Mouse (Mus musculus) midbrain, embryonic 16.5 days (tissue): ENCODE measurements around the gene Cntn4. TPM values are rescaled to one million over a fixed set of nuclear protein-coding genes. Genes with fewer than 3 reads are reported as not detected.

Source experiments
- ATAC-seq: fragments of 200-750 bp; cut with Nextera tagmentation; 2 replicates; pipeline ENCODE4 v1.8.0; 2017; ENCODE audit warnings: moderate TSS enrichment
- H3K27ac ChIP-seq: fragments of 300-500 bp; sonication (generic); 2 replicates; pipeline ENCODE4 v1.5.1; 2014; ENCODE audit warnings: mild to moderate bottlenecking, low read length, mixed read lengths
- H3K27me3 ChIP-seq: fragments of 300-500 bp; sonication (generic); 2 replicates; pipeline ENCODE4 v1.6.1; 2014; ENCODE audit warnings: low read depth, low read length, mixed read lengths; ENCODE audit not compliant: control insufficient read depth, insufficient read depth
- H3K36me3 ChIP-seq: fragments of 300-500 bp; sonication (generic); 2 replicates; pipeline ENCODE4 v1.6.1; 2014; ENCODE audit warnings: mild to moderate bottlenecking, low read length, moderate library complexity, mixed read lengths; ENCODE audit not compliant: control insufficient read depth, insufficient read depth
- H3K4me1 ChIP-seq: fragments of 300-500 bp; sonication (generic); 2 replicates; pipeline ENCODE4 v1.6.1; 2014; ENCODE audit warnings: mild to moderate bottlenecking, low read length, mixed read lengths; ENCODE audit not compliant: control insufficient read depth, insufficient read depth
- H3K4me2 ChIP-seq: fragments of 300-500 bp; sonication (generic); 2 replicates; pipeline ENCODE4 v1.6.1; 2014; ENCODE audit warnings: mild to moderate bottlenecking, low read length, mixed read lengths
- H3K4me3 ChIP-seq: fragments of 300-500 bp; sonication (generic); 2 replicates; pipeline ENCODE4 v1.5.1; 2014; ENCODE audit warnings: low read depth, mild to moderate bottlenecking, low read length, moderate library complexity, mixed read lengths
- H3K9ac ChIP-seq: fragments of 300-500 bp; sonication (generic); 2 replicates; pipeline ENCODE4 v1.6.1; 2014; ENCODE audit warnings: low read depth, low read length, mixed read lengths
- H3K9me3 ChIP-seq: fragments of 300-500 bp; sonication (generic); replicated peaks from 2 replicates; pipeline ENCODE4 v1.6.1; 2014; ENCODE audit warnings: mild to moderate bottlenecking, low read length, mixed read lengths; ENCODE audit not compliant: control insufficient read depth, poor library complexity, severe bottlenecking
- WGBS: fragments of 180-500 bp; shearing (Covaris S2); extraction: QIAGEN DNeasy Blood & Tissue Kit; methylation state at CpG from one replicate; pipeline ENCODE4 v1.1.7; 2014; 5-methylcytosine and 5-hydroxymethylcytosine counted together
- polyA plus RNA-seq: library from polyadenylated mRNA; unstranded; fragments of >200 nt; fragmentation: Nextera tagmentation; extraction: Ambion mirVana; gene quantifications from 2 replicates; pipeline ENCODE4 v1.2.1, GENCODE M21; 2015

Gene Cntn4
- polyA plus RNA-seq, 1 experiment from 2014 or later: 31.3 TPM

- Histone ChIP-seq H3K9me3 (no peaks in the 10 kb centered on the region), H3K27me3 (no peaks in the 10 kb centered on the region), H3K36me3 (no peaks in the 10 kb centered on the region), H3K9ac (no peak overlapping the region), H3K4me1 (no peaks in the 10 kb centered on the region), H3K4me2 (no peak overlapping the region), H3K4me3 (no peak overlapping the region), H3K27ac (no peak overlapping the region)
- ATAC-seq: peak; percentile 66
- WGBS: 83% methylated on average over 3 of the region's 3 CpGs
Observed at GRCm38 (mm10) chr6:106155362-106155761, 477.9 kb downstream of the Cntn4 start.

- Histone ChIP-seq H3K27ac (no peak overlapping the region), H3K4me1 (peaks cover 6% of the 10 kb centered on the region; the same call in 1 of the 2 replicates), H3K27me3 (no peaks in the 10 kb centered on the region), H3K4me3 (no peak overlapping the region), H3K9me3 (no peaks in the 10 kb centered on the region), H3K36me3 (no peaks in the 10 kb centered on the region), H3K9ac (no peak overlapping the region), H3K4me2 (no peak overlapping the region)
- WGBS: 88% methylated on average over 5 of the region's 5 CpGs
- ATAC-seq: no peak
Observed at GRCm38 (mm10) chr6:106177546-106177945, 500.1 kb downstream of the Cntn4 start.

GRCm38 (mm10) chr6:106181596-106181995 is 504.1 kb downstream of the Cntn4 start:
- H3K27me3 ChIP-seq: no peaks in the 10 kb centered on the region
- no peak overlapping the region for H3K9ac ChIP-seq
- no peak overlapping the region for H3K4me3 ChIP-seq
- no peaks in the 10 kb centered on the region for H3K9me3 ChIP-seq
- no peaks in the 10 kb centered on the region for H3K36me3 ChIP-seq
- H3K27ac ChIP-seq: no peak overlapping the region
- no peak overlapping the region for H3K4me2 ChIP-seq
- WGBS: 51% methylated on average over 2 of the region's 2 CpGs
- ATAC-seq: peak; percentile 60
- peaks cover 6% of the 10 kb centered on the region; the same call in 1 of the 2 replicates for H3K4me1 ChIP-seq

- Histone ChIP-seq H3K4me3 (no peak overlapping the region), H3K27ac (no peak overlapping the region), H3K36me3 (no peaks in the 10 kb centered on the region), H3K9me3 (no peaks in the 10 kb centered on the region), H3K9ac (no peak overlapping the region), H3K4me2 (no peak overlapping the region), H3K27me3 (no peaks in the 10 kb centered on the region), H3K4me1 (no peaks in the 10 kb centered on the region)
- no peak for ATAC-seq
- 84% methylated on average over 1 of the region's 1 CpGs for WGBS
Observed at GRCm38 (mm10) chr6:106200974-106201373, 523.5 kb downstream of the Cntn4 start.

- no peak for ATAC-seq
- Histone ChIP-seq H3K9me3 (no peaks in the 10 kb centered on the region), H3K27ac (no peak overlapping the region), H3K4me2 (no peak overlapping the region), H3K4me3 (no peak overlapping the region), H3K9ac (no peak overlapping the region), H3K4me1 (no peaks in the 10 kb centered on the region), H3K36me3 (no peaks in the 10 kb centered on the region), H3K27me3 (no peaks in the 10 kb centered on the region)
Observed at GRCm38 (mm10) chr6:106207401-106207800, 529.9 kb downstream of the Cntn4 start.

- Histone ChIP-seq H3K4me1 (no peaks in the 10 kb centered on the region), H3K27me3 (no peaks in the 10 kb centered on the region), H3K4me2 (no peak overlapping the region), H3K9ac (no peak overlapping the region), H3K4me3 (no peak overlapping the region), H3K9me3 (no peaks in the 10 kb centered on the region), H3K27ac (no peak overlapping the region), H3K36me3 (no peaks in the 10 kb centered on the region)
- ATAC-seq: no peak
- WGBS: 91% methylated on average over 4 of the region's 4 CpGs
Observed at GRCm38 (mm10) chr6:106213071-106213470, 535.6 kb downstream of the Cntn4 start.

GRCm38 (mm10) chr6:106237046-106237948 is 559.8 kb downstream of the Cntn4 start:
- H3K9me3 ChIP-seq: no peaks in the 10 kb centered on the region
- peak; percentile 28; the same call in 1 of the 2 replicates for ATAC-seq
- H3K9ac ChIP-seq: no peak overlapping the region
- H3K27me3 ChIP-seq: no peaks in the 10 kb centered on the region
- H3K4me3 ChIP-seq: no peak overlapping the region
- 52% methylated on average over 12 of the region's 12 CpGs for WGBS
- 0 out of 2 replicates have a peak, but pooled peaks cover 2% of the 10 kb centered on the region for H3K4me1 ChIP-seq
- no peak overlapping the region for H3K27ac ChIP-seq
- H3K36me3 ChIP-seq: no peaks in the 10 kb centered on the region
- no peak overlapping the region for H3K4me2 ChIP-seq

GRCm38 (mm10) chr6:106241553-106241952 is 564.1 kb downstream of the Cntn4 start:
- H3K27ac ChIP-seq: no peak overlapping the region
- H3K4me2 ChIP-seq: no peak overlapping the region
- H3K9ac ChIP-seq: no peak overlapping the region
- 0 out of 2 replicates have a peak, but pooled peaks cover 2% of the 10 kb centered on the region for H3K4me1 ChIP-seq
- no peak overlapping the region for H3K4me3 ChIP-seq
- no peaks in the 10 kb centered on the region for H3K36me3 ChIP-seq
- no peaks in the 10 kb centered on the region for H3K9me3 ChIP-seq
- whole genome bisulfite sequencing: 67% methylated on average over 1 of the region's 1 CpGs
- H3K27me3 ChIP-seq: no peaks in the 10 kb centered on the region
- ATAC-seq: no peak

- Histone ChIP-seq H3K36me3 (no peaks in the 10 kb centered on the region), H3K4me1 (no peaks in the 10 kb centered on the region), H3K4me2 (no peak overlapping the region), H3K9ac (no peak overlapping the region), H3K27ac (no peak overlapping the region), H3K4me3 (no peak overlapping the region), H3K9me3 (no peaks in the 10 kb centered on the region), H3K27me3 (no peaks in the 10 kb centered on the region)
- WGBS: 94% methylated on average over 3 of the region's 3 CpGs
- no peak for ATAC-seq
Observed at GRCm38 (mm10) chr6:106263396-106263795, 585.9 kb downstream of the Cntn4 start.
